Mouse (Mus musculus) kidney, adult 11 months (tissue): Measurements from ENCODE around the gene Tmem115.
"Not testable (repeated sequence)": the region's sequence is repeated elsewhere in the genome, so short reads cannot be mapped to it uniquely, and the experiment has no call there.

Experiments used
- DNase-seq: peaks from one replicate; pipeline ENCODE4 v3.0.0; 2022

The Tmem115 gene

DNA sequence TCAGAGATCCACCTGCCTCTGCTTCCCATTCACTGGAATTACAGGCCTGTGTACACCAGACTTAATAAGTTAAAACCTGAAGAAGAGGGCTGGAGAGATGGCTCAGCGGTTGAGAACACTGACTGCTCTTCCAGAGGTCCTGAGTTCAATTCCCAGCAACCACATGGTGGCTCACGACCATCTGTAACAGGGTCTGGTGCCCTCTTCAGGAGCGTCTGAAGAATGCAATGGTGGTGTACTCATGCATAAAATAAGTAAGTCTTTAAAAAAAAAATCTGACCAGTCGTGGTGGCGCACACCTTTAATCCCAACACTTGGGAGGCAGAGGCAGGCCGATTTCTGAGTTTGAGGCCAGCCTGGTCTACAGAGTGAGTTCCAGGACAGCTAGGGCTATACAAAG, 40.0 kb downstream of the Tmem115 start:
- DNase-seq = not testable (repeated sequence)

DNA sequence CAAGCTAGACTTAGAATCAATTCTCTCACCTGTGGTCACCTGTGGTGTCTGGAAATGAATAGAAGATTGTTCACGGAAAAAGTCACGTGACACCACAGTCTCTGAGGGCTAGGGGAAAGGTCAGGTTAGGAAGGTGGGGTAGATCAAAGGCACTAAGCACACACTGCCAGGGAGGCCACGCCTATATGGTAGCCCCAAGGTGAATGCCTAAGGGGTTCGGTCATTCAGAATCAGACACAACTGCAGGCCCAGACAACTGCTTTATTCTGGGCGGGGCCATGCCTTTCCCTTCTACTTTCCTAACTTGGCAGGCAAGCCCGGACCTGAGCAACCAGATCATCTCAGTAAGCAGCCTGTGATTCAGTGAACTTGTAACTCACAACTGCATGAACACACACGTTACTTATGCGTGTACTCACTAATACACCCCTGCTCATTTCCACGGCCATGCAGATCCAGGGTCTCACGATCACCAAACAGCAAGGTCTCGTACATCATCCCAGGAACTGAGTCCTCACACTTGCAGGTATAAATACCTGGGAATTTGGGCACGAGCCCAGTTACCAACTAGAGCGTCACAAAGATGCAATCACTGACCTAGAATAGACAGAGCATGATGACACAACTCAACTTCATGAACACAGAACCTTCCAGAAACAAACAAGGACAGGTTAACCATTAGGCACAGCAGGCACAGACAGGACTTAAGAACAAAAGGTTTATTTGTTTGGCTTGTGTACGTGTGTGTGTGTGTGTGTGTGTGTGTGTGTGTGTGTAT, 42.0 kb downstream of the Tmem115 start:
- peak; percentile 63 for DNase-seq

- peak; percentile 82 for DNase-seq
Measured at GRCm38 (mm10) chr9:107576357-107577107, 42.8 kb downstream of the Tmem115 start, which contains the start of gene Hyal1. TSS of gene Hyal1 (plus strand) at chr9:107576927.

DNA sequence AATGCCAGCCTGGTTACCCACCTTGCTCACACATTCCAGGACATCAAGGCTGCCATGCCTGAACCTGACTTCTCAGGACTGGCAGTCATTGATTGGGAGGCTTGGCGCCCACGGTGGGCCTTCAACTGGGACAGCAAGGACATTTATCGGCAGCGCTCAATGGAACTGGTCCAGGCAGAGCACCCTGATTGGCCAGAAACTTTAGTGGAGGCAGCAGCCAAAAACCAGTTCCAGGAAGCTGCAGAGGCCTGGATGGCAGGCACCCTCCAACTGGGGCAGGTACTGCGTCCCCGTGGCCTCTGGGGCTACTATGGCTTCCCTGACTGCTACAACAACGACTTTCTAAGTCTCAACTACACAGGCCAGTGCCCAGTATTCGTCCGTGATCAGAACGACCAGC, 44.1 kb downstream of the Tmem115 start:
- no peak for DNase-seq

- DNase-seq = no peak
Measured at GRCm38 (mm10) chr9:107578587-107578986, 44.8 kb downstream of the Tmem115 start, which contains the start of gene Naa80. TSS of gene Naa80 (plus strand) at chr9:107578887.

DNA sequence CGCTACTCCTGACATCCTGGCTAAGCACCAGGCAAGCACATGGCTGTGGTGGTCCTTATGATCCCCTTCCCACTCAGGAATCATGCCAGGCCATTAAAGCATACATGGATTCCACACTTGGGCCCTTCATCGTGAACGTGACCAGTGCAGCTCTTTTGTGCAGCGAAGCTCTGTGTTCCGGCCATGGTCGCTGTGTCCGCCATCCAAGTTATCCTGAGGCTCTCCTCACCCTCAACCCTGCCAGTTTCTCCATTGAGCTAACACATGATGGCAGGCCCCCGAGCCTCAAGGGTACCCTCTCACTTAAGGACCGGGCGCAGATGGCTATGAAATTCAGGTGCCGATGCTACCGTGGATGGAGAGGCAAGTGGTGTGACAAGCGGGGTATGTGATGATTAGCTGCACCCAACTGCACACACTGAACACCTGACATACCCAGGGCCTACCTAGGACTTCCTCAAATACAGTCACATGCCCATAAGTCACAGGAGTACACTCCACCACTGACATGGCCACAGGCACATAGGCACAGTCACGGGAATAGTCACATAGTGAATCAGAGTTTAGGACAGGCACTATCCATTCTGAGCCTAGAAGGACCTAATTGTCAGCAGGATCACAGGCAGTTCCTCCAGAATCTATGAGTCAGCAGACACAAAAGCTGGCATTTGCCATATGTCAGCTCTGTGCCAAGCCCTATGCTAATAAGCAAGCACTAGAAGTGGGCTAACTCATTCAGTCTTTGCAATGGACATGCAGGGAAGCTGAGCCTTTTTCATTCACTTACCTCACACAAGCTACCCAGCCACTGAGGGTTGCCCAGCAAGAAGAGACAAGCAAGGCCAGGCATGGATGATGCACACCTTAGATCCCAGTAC, 45.5 kb downstream of the Tmem115 start:
- no peak for DNase-seq

DNA sequence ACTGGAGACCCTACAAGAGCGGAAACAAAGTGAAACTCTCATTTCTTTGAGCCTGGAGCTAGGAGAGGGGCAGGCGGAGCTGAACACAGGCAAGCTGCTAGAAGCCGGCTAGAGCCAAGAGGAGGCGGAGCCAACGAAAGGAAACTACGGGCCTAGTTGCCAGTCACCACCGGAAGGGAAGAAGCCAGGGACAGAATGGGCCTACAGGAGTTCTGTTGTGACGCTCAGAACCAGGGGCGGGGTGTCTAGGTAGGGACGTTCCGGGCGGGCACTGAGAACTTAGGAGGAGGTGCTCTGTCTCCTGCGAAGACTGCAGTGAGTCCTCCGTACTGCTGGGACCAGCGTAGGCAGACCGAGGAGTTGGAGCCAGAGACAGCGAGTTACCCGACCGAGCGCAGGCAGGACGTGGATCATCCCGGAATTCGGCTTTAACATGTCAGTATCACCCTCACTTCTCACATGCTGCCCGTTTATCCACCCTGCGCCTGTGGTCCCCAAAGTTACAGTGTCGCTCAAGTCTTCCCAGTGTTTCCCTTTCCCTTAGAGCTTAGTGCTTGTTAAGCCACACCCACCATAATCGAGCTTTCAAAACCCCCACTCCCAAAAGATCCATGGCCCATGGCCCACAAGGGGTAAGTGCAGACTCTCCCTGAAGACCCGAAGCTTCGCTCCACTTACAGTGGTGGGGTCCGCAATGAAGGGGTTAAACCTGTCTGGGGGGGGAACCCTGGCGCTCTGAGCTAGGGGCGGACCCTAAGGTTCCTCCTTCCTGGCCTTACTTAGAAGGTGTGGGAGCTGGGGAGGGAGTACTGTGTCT, 47.0 kb downstream of the Tmem115 start, which contains the start of gene Hyal3:
TSS of gene Hyal3 (plus strand) at position 318 of the 817 bp plus-strand sequence.
- DNase-seq = peak; percentile 96

DNA sequence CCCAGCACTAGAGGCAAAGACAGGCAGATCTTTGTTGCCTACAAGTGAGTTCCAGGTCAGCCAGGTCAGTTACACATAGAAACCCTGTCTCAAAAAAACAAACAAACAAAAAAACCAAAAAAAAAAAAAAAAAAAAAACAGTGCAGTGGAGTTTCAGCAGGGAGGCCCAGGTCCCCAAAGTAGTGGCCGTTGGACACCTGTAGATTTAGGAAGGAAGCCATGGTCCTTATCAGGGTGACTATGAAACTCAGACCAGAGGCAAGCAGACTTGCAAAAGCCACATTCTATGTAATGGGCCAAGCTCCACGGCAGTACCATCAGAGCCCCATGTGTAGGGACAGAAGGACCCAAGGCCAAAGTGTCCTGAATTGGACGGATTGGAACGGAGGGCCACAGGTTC, 47.8 kb downstream of the Tmem115 start:
- DNase-seq = no peak

DNA sequence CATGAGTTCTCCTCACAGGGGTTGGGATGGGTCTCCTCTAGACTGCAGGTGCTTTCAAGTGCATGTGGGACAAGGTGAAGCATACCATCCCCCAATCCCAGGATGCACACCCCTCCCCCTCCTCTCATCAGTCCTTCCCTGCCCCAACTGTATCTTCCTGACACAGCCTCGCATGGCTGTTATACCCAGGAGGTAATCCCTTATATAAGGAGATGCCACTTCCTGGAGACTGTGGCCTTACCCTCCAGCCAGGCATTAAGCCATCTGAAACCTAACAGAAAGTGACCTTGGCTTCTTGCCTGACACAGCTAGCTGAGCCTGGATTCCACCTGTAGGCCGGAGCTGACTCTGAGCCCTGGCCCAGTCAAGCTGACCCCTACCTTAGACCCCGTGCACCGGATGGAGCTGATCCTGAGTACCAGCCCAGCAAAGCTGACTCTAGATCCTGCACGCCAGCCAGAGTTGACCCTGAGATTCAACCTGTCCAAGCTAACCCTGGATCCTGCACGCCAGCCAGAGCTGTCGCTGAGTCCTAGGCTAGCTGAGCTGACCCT, 48.8 kb downstream of the Tmem115 start:
- DNase-seq = peak; percentile 61

GRCm38 (mm10) chr9:107583174-107583573, 49.4 kb downstream of the Tmem115 start:
- no peak for DNase-seq

- DNase-seq = no peak
Measured at GRCm38 (mm10) chr9:107586504-107586903, 52.8 kb downstream of the Tmem115 start.

- peak; percentile 99 for DNase-seq
Measured at GRCm38 (mm10) chr9:107586974-107587832, 53.5 kb downstream of the Tmem115 start, which contains the start of gene Ifrd2. TSS of gene Ifrd2 (plus strand) at chr9:107587642.

GRCm38 (mm10) chr9:107587833-107588639, 54.3 kb downstream of the Tmem115 start:
- DNase-seq = peak; percentile 80
